Mouse (Mus musculus): Measurements from ENCODE around the gene Ckap2.
A peak's percentile ranks its signal among the peaks of the same experiment; 100 is the strongest.

Ckap2 gene

GRCm38 (mm10) chr8:22185431-22186397 lies at the start of gene Ckap2:
Gene Ckap2, minus strand, starts transcription at chr8:22185819.
- peak; percentile 91 for DNase-seq (ENCODE audit: low spot score)

GRCm38 (mm10) chr8:22228621-22229020 lies 43.0 kb upstream of the Ckap2 start:
- no peak for DNase-seq (ENCODE audit: low spot score)

- DNase-seq (ENCODE audit: low spot score): peak; percentile 66
Observed at GRCm38 (mm10) chr8:22227061-22227877, 41.6 kb upstream of the Ckap2 start, which contains the start of gene Thsd1. Gene Thsd1, plus strand, starts transcription at chr8:22227313.

GRCm38 (mm10) chr8:22226361-22226760 lies 40.7 kb upstream of the Ckap2 start:
- DNase-seq (ENCODE audit: low spot score): no peak

- no peak for DNase-seq (ENCODE audit: low spot score)
Observed at GRCm38 (mm10) chr8:22214826-22215225, 29.2 kb upstream of the Ckap2 start.

- DNase-seq (ENCODE audit: low spot score): no peak
Observed at GRCm38 (mm10) chr8:22209012-22209411, 23.4 kb upstream of the Ckap2 start.

DNA sequence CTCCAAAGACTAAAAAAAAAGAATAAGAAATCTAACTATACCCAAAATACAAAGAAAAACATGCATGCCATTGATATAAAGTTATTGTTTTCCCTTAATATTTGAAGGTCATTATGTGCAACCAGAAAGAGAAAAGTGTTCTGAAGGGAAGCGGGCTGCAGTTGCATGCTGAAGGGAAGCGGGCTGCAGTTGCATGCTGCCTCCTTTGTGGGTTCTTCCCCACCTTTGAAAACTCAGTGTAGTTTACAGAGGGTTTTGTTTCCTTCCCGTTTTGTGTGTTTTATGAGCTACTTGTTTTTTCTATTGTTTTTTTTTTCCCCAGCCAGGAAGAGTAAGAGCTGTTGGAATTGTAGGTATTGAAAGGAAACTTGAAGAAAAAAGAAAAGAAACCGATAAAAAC lies 21.9 kb upstream of the Ckap2 start:
- no peak for DNase-seq (ENCODE audit: low spot score)

- no peak for DNase-seq (ENCODE audit: low spot score)
Observed at GRCm38 (mm10) chr8:22199481-22199880, 13.9 kb upstream of the Ckap2 start.

- no peak for DNase-seq (ENCODE audit: low spot score)
Observed at GRCm38 (mm10) chr8:22197914-22198313, 12.3 kb upstream of the Ckap2 start.

DNA sequence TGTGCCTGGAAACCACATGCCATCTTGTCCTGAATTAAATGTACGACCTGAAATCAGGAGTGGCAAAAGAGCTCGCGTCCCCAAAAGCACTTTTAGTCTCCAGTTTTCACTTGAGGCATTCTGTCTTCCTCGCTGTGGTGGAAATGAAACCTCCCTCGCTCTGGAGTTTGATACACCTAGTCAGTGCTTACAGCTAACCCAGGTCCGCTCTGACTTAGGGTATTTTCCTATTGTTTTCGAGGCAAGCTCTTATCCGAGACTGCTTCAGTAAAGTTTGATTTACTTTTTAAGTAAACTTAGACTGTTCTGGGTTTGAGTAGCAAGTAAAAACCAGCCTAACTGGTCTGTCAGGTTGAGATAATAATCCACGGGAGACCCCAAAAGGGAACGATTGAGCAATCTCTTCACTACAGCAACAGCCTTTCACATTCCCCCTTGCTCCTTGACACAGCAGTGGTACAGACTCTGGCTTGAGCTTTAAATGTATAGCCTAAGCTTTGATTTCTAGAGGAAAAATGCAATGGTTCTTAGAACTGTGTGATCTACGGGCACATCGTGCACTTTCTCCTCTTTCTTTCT lies 7.9 kb upstream of the Ckap2 start:
- no peak for DNase-seq (ENCODE audit: low spot score)

DNA sequence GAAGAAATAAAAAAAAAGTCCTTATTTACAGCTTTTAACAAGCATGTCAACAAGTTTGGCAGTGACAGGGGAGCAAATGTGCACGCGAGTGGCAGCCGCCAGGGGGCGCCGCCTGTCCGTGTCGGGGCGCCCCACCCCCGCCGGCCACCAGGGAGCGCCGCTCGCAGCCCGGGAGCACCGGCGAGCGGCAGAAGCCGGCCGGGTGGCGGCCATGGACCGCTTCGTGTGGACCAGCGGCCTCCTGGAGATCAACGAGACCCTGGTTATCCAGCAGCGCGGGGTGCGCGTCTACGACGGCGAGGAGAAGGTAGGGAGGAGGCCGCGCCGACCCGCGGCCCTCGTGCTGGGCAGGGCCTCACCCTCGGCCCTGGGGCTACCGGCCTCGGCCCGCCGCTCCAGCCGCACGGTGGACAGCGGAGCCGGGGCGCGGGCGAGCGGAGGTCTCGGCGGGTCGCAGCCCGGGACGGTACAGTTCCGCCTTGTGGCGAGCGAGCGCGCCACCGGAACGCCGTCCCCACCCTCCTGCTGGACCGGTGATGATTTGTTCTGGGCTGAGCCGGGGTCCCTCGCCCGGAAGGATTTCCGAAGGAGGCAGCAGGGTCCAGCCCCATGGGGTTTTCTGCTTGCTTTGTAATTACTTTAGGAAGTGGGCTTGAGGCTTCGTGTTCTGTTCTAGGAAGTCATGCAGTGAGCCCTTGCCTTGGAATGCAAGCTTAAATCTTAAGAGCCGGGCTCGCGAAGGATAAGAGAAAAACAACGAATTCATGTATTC lies 7.2 kb upstream of the Ckap2 start, which contains the start of gene Vps36:
TSS of gene Vps36 (plus strand) at position 150 of the 772 bp plus-strand sequence.
- peak; percentile 91 for DNase-seq (ENCODE audit: low spot score)

GRCm38 (mm10) chr8:22184884-22185283 lies 735 bp downstream of the Ckap2 start:
- DNase-seq (ENCODE audit: low spot score): no peak

- no peak for DNase-seq (ENCODE audit: low spot score)
Observed at GRCm38 (mm10) chr8:22175966-22176365, 9.7 kb downstream of the Ckap2 start.

GRCm38 (mm10) chr8:22169167-22169566 lies 16.5 kb downstream of the Ckap2 start:
- DNase-seq (ENCODE audit: low spot score): no peak

DNA sequence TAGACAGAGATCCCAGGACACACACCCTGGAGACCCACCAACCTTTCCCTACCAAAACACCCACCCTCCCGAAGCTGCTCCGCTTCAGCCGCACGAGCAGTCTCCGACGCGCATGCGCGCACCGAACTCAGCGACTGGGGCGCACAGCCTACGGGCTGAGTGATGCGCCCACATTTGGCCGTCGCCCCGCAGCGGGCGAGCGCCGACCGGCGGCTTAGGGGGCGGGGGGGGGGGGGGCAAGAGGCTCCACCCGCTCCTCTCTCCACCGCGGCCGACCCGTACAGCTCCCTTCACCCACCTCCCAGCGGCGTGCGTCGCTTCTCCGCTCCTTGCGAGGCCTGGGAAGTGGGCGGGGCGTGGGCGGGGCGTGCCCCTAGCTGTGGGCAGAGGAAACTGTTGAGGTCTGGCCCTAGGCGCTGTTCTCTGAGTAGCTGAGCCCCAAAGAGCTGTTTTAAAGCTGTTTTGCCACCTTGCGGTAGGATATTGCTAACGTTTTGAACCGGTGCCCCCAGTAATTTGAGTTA lies 19.5 kb downstream of the Ckap2 start, which contains the start of gene Nek3:
TSS of gene Nek3 (minus strand) at position 356 of the 524 bp plus-strand sequence.
- peak; percentile 83 for DNase-seq (ENCODE audit: low spot score)

GRCm38 (mm10) chr8:22165251-22166079 lies 20.2 kb downstream of the Ckap2 start:
- no peak for DNase-seq (ENCODE audit: low spot score)

DNA sequence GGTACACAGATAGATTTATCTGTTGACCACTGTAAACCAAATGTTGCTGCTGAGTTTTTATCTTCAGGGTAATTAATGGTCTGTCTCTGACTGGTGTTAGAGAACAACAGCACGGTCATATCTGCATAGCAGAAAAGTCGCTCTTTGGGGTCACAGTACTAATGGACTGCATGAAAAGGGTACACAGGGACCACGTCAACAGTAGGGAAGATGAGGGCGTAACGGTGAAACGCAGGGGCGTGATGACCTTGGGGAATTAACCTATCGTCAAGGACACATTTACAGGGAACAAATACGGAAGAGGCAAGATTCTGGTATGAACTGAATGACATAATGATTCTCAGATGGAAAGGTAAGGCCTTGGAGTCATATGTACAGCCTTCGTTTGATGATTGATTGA lies 21.2 kb downstream of the Ckap2 start:
- DNase-seq (ENCODE audit: low spot score): no peak

DNA sequence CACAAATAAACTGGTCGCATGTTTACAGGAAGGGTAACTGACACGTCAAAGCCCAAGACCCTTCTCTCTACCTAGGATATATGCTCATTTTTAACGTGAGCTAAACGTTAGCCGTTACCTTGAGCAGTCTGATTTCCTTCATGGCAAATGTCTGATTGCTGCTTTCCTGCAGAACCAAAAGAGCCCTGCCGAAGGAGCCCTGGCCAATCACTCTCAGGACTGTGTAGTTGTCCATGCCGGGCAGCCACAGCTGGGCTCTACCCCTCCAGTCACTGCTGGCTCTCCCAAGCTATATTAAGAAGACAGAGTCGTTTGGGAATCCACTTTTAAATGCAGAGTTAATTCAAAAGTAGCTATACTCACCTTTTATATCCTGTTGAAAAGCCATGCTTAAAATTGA lies 23.4 kb downstream of the Ckap2 start:
- DNase-seq (ENCODE audit: low spot score): no peak

- DNase-seq (ENCODE audit: low spot score): no peak
Observed at GRCm38 (mm10) chr8:22150345-22150663, 35.3 kb downstream of the Ckap2 start.

GRCm38 (mm10) chr8:22149643-22150344 lies 35.8 kb downstream of the Ckap2 start:
- DNase-seq (ENCODE audit: low spot score): no peak

Measured in ovary, postnatal 36 days (tissue).